Mouse (Mus musculus) E14TG2a.4 (cell line): Measurements from ENCODE around the gene Camk1g.

ENCODE experiments used
- CTCF ChIP-seq: conservative IDR thresholded peaks from 2 replicates; pipeline ENCODE4 v1.5.1; 2014; ENCODE audit warnings: low read length
- NANOG ChIP-seq: IDR thresholded peaks from 2 replicates; pipeline ENCODE4 v1.6.1; 2014; ENCODE audit warnings: borderline replicate concordance, low read length, mixed read lengths
- POU5F1 ChIP-seq: IDR thresholded peaks from 2 replicates; pipeline ENCODE4 v1.6.1; 2014; ENCODE audit warnings: low read length, borderline replicate concordance

- no peak for TF ChIP-seq POU5F1
- TF ChIP-seq CTCF = no peak
- no peak for TF ChIP-seq NANOG
These were observed 58.5 kb downstream of the Camk1g start for GRCm38 (mm10) chr1:193311596-193311995.
